Mouse (Mus musculus) spleen, adult 2 months (tissue): ENCODE results near the gene Dnase1. TPM values are rescaled to one million over a fixed set of nuclear protein-coding genes. Genes with fewer than 3 reads are reported as not detected.

ENCODE experiments used
- DNase-seq, 2 experiments: peaks; one replicate each; pipeline versions ENCODE4 v3.0.0 to v3.0.0-alpha.2; 2012 to 2021; ENCODE audit warnings: low spot score in 2 of 2, low read depth in 1 of 2
- H3K27ac ChIP-seq: fragments of 200-500 bp; 2 replicates; pipeline ENCODE4 v1.5.1; 2012; ENCODE audit warnings: low read length, inconsistent platforms; ENCODE audit not compliant: insufficient read depth
- H3K27me3 ChIP-seq: fragments of 200-500 bp; 2 replicates; pipeline ENCODE4 v1.6.1; 2012; ENCODE audit warnings: mild to moderate bottlenecking, moderate library complexity, low read length, inconsistent platforms; ENCODE audit not compliant: control insufficient read depth, insufficient read depth
- H3K36me3 ChIP-seq: fragments of 200-500 bp; 2 replicates; pipeline ENCODE4 v1.6.1; 2012; ENCODE audit warnings: mild to moderate bottlenecking, low read length, inconsistent platforms; ENCODE audit not compliant: control insufficient read depth, insufficient read depth
- H3K4me1 ChIP-seq: fragments of 200-500 bp; 2 replicates; pipeline ENCODE4 v1.6.1; 2011; ENCODE audit warnings: inconsistent platforms; ENCODE audit not compliant: control insufficient read depth, insufficient read depth, insufficient read length
- H3K4me3 ChIP-seq: fragments of 200-500 bp; 2 replicates; pipeline ENCODE4 v1.5.1; 2011; ENCODE audit warnings: mild to moderate bottlenecking, inconsistent platforms; ENCODE audit not compliant: insufficient read depth, insufficient read length; ENCODE audit errors: extremely low read depth
- CTCF ChIP-seq: fragments of 200-500 bp; IDR thresholded peaks from 2 replicates; pipeline ENCODE4 v1.5.1; 2011; ENCODE audit warnings: mild to moderate bottlenecking, inconsistent platforms; ENCODE audit not compliant: insufficient read depth, insufficient read length, insufficient replicate concordance; ENCODE audit errors: extremely low read depth
- POLR2A ChIP-seq: fragments of 200-500 bp; IDR thresholded peaks from 2 replicates; pipeline ENCODE4 v1.6.1; 2011; ENCODE audit warnings: low read depth, low read length, inconsistent platforms
- WGBS: fragments of 180-500 bp; shearing (Covaris S2); methylation state at CpG from one replicate; pipeline ENCODE4 v1.1.7; 2018; 5-methylcytosine and 5-hydroxymethylcytosine counted together
- polyA plus RNA-seq: library from polyadenylated mRNA; depleted of rRNA; stranded (reverse); fragments of >200 nt; gene quantifications from 2 replicates; pipeline ENCODE4 v1.2.3, GENCODE M21; 2012

Gene Dnase1
- polyA plus RNA-seq, 1 experiment: 0.37 TPM

DNA sequence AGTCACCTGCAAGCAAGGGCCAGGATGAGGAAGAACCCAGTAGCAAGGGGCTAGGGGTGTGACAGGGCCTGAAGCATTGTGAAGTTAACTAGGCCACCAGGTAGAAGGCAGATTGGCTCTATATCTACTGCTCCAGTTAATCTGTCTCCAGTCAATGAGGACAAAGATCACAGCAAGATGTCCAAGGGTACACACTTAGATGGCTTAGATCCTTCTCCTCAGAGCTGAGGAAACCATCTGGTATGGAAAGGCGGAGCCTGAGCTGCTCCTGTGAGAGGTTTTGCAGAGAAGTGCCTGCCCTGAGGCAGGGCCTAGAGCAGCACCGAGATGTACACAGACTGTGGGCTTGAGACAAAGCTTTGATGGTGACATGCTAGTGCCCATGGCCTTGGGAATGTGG lies 7.4 kb downstream of the Dnase1 start:
- Histone ChIP-seq H3K4me3 (no peak overlapping the region), H3K36me3 (peaks cover 42% of the 10 kb centered on the region), H3K27me3 (no peaks in the 10 kb centered on the region), H3K4me1 (no peaks in the 10 kb centered on the region), H3K27ac (no peak overlapping the region)
- TF ChIP-seq POLR2A (no peak), CTCF (no peak)
- DNase-seq: no peak
- 91% methylated on average over 2 of the region's 2 CpGs for WGBS

DNA sequence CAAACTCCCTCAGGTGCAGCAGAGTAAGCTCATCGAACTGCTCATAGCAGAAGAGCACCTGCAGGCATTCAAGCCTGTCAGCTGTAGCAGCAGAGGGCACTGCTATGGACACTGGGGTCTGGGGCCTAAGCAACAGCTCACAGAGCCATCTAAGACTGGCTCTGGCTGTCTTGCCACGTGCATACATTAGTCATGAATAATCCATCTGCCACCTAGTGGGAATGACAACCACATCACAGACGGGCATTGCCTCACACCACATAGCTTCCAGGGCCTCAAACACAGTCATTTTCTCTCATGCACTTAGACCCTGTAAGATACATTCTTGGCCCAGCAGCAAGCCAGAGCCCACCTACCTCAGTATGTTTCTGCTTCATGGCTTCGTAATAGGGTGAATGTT lies 8.8 kb downstream of the Dnase1 start:
- Histone ChIP-seq H3K27me3 (no peaks in the 10 kb centered on the region), H3K4me1 (no peaks in the 10 kb centered on the region), H3K27ac (no peak overlapping the region), H3K4me3 (no peak overlapping the region), H3K36me3 (peaks cover 40% of the 10 kb centered on the region)
- TF ChIP-seq CTCF (no peak), POLR2A (no peak)
- 89% methylated on average over 4 of the region's 4 CpGs for WGBS
- DNase-seq: no peak

DNA sequence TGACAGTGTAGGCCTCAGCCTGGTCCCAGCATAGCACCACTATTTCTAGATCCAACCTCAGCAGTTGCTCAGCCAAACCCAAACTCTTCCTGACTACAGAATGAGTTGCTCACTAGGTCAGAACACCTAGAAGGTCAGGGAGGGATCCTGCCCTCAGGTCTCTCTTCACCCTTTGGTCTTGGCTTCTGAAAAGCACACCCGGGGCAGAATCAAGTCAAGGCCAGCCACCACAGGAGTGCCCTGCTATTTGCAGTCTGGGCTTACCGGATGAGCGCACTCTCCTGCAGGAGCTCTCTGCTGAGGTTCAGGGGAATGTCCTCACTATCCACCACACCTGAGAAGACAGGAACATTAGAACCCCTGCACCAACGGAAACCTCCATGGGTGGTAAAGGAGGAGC lies 15.9 kb downstream of the Dnase1 start:
- no peaks in the 10 kb centered on the region for H3K27me3 ChIP-seq
- no peak overlapping the region for H3K4me3 ChIP-seq
- no peaks in the 10 kb centered on the region for H3K4me1 ChIP-seq
- WGBS: 95% methylated on average over 4 of the region's 4 CpGs
- peaks cover 49% of the 10 kb centered on the region for H3K36me3 ChIP-seq
- TF ChIP-seq CTCF (no peak), POLR2A (no peak)
- H3K27ac ChIP-seq: no peak overlapping the region
- DNase-seq: no peak

DNA sequence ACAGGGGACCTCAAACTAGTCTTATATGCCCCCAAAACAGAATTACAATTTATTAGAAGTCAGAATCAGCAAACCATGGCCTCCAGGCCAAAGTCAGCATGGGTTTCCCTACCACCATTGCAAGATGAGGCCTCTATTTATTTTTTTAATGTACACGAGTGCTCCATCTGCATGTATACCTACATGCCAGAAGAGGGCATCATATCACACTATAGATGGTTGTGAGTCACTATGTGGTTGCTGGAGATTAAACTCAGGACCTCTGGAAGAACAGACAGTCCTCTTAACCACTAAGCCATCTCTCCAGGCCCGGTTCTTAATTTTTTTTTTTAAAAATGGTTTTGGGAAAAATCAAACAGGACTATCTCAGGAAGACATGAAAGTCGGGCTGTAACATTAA lies 17.1 kb downstream of the Dnase1 start:
- Histone ChIP-seq H3K36me3 (peaks cover 49% of the 10 kb centered on the region), H3K27me3 (no peaks in the 10 kb centered on the region), H3K4me1 (no peaks in the 10 kb centered on the region), H3K27ac (no peak overlapping the region), H3K4me3 (no peak overlapping the region)
- TF ChIP-seq POLR2A: no peak
- TF ChIP-seq CTCF: no peak
- DNase-seq: no peak
- 78% methylated on average over 3 of the region's 3 CpGs for WGBS

DNA sequence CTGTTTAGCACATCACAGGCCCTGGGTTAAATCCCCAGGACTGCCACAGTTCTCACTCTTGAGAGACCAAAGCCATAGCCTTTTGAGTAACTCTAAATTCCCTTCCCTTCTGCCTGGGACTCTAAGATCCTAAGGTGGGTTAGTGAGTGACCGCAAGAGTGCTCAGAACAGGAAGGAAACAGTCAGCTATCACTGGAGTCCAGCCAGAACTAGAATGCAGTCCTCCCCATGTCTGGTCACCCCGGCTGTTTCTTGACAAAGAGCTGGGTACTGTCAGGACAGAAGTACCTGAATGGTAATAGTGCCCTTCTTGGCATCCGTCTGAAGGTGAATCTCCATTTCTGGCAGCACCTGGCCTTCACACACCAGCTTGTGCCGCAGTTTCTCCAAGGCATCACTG lies 28.2 kb downstream of the Dnase1 start:
- no peak overlapping the region for H3K27ac ChIP-seq
- DNase-seq: no peak
- TF ChIP-seq CTCF: no peak
- TF ChIP-seq POLR2A: no peak
- no peaks in the 10 kb centered on the region for H3K27me3 ChIP-seq
- no peak overlapping the region for H3K4me3 ChIP-seq
- 89% methylated on average over 4 of the region's 4 CpGs for WGBS
- peaks cover 31% of the 10 kb centered on the region for H3K36me3 ChIP-seq
- no peaks in the 10 kb centered on the region for H3K4me1 ChIP-seq

DNA sequence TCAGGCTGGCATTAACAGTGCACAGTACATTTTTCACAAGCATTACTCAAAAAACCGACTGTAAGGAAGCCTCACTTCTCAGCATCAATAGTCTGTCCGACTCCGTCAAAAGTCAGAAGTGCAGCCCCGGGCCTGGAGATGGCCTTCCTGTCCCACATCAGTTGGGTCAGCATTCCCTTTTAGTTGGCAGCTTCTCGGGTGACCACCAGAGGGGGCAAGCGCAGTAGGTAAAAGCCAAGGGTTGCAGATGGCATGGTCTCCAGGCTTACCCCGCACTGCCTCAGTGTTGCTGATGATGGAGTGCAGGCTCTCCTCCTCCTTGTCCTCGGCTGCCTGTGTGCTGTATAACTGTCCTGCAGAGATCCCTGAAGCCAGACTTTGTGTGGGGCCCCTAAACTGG lies 31.8 kb downstream of the Dnase1 start:
- H3K27me3 ChIP-seq: no peaks in the 10 kb centered on the region
- peaks cover 15% of the 10 kb centered on the region for H3K36me3 ChIP-seq
- WGBS: 62% methylated on average over 8 of the region's 8 CpGs
- TF ChIP-seq CTCF (peak; percentile 80; the same call in 1 of the 2 replicates), POLR2A (no peak)
- H3K27ac ChIP-seq: no peak overlapping the region
- no peak overlapping the region for H3K4me3 ChIP-seq
- DNase-seq: peak; percentile 7 to 68
- H3K4me1 ChIP-seq: no peaks in the 10 kb centered on the region

DNA sequence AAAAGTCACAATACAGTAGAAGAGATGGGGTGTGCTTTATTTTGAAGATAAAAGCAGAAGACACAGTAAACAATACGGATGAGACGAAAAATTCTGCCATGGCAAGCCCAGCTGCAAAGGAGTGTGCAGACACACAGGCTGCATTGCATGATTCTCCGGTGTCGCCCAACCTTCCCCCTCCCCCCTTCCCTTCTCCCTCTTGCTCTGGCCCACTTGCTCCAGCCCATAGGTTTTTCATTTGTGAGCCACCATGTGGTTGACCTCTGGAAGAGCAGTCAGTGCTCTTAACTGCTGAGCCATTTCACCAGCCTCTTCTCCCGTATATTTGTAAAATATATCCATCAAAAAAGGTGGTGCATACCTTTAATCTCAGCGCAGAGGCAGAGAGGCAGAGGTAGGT lies 37.6 kb downstream of the Dnase1 start:
- H3K27me3 ChIP-seq: no peaks in the 10 kb centered on the region
- TF ChIP-seq POLR2A: no peak
- TF ChIP-seq CTCF: no peak
- no peaks in the 10 kb centered on the region for H3K36me3 ChIP-seq

More for the DNA sequence above, 37.6 kb downstream of the Dnase1 start:
- 62% methylated on average over 6 of the region's 6 CpGs for WGBS
- DNase-seq: no peak
- H3K27ac ChIP-seq: no peak overlapping the region
- peaks cover 6% of the 10 kb centered on the region for H3K4me1 ChIP-seq
- no peak overlapping the region for H3K4me3 ChIP-seq
